Mouse (Mus musculus) layer of hippocampus, adult 2 months (tissue): Measurements from ENCODE around the gene Cldn6. TPM values are rescaled to one million over a fixed set of nuclear protein-coding genes. Genes with fewer than 3 reads are reported as not detected.

Experiments used
- DNase-seq, 2 experiments: peaks; one replicate each; pipeline ENCODE4 v3.0.0; 2022; ENCODE audit warnings: low spot score in 2 of 2
- H3K27ac ChIP-seq: fragments of 200-600 bp; 2 replicates; pipeline ENCODE4 v1.8.1; 2022
- H3K4me3 ChIP-seq: fragments of 200-600 bp; 2 replicates; pipeline ENCODE4 v1.8.1; 2022; ENCODE audit warnings: mild to moderate bottlenecking
- CTCF ChIP-seq: fragments of 200-600 bp; conservative IDR thresholded peaks from 2 replicates; pipeline ENCODE4 v1.8.1; 2022; ENCODE audit warnings: antibody characterized with exemption, mild to moderate bottlenecking, moderate library complexity
- total RNA-seq, 2 experiments: library from RNA; stranded (reverse); gene quantifications; 2 replicates each; pipeline ENCODE4 v1.2.3; 2021

Gene Cldn6
- total RNA-seq, 2 experiments from 2014 or later, result not detected

GRCm38 (mm10) chr17:23681086-23681485 is 2.0 kb downstream of the Cldn6 start:
- DNase-seq, result no peak
- H3K4me3 ChIP-seq, result no peak overlapping the region
- TF ChIP-seq CTCF, result no peak
- H3K27ac ChIP-seq, result no peak overlapping the region

GRCm38 (mm10) chr17:23682092-23682491 is 3.0 kb downstream of the Cldn6 start:
- DNase-seq, result no peak
- Histone ChIP-seq H3K4me3 (no peak overlapping the region), H3K27ac (no peak overlapping the region)
- TF ChIP-seq CTCF, result no peak

DNA sequence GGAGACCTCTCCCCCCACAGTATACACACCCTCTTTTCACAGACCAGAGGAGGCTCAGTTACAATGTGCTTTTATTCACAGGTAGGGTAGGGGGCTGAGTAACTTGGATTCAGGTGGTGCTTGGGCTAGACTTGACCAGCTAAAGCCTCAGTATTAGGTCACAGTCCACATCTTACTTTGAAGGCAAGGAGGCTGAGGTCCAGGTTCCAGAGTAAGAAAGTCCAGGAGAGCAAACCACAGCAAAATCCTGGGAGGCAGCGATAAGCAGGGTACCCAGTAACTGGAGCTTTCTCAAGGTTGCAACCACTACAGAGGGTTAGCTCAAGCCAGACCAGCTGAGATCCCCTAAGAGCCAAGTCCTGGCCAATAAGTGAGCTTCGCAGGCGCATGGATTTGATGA is 3.5 kb downstream of the Cldn6 start:
- Histone ChIP-seq H3K4me3 (no peak overlapping the region), H3K27ac (no peak overlapping the region)
- no peak for DNase-seq
- no peak for TF ChIP-seq CTCF

DNA sequence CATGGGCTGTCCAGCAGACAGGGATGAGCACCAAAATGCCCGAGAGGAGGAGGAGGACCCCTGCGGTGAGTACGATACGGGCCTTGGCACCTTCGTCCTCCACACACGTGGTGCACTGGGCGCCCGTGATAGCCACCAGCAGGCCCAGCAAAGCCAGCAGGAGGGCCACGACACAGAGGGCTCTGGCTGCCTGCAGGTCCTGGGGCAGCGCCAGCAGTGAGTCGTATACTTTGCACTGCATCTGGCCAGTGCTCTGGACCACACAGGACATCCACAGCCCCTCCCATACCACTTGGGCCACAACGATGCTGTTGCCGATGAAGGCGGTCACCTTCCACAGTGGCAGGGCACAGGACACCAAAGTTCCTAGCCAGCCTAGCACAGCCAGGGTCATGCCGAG is 4.2 kb downstream of the Cldn6 start:
- Histone ChIP-seq H3K4me3 (no peak overlapping the region), H3K27ac (no peak overlapping the region)
- no peak for DNase-seq
- no peak for TF ChIP-seq CTCF

GRCm38 (mm10) chr17:23683856-23684672 is 5.0 kb downstream of the Cldn6 start, which contains the start of gene Cldn9:
Gene Cldn9 (minus strand): TSS chr17:23684026.
- no peak for DNase-seq
- no peak for TF ChIP-seq CTCF
- no peak within 1 kb of the TSS for H3K4me3 ChIP-seq
- H3K27ac ChIP-seq, result no peak within 1 kb of the TSS

GRCm38 (mm10) chr17:23694491-23694890 is 15.4 kb downstream of the Cldn6 start:
- H3K4me3 ChIP-seq, result no peak overlapping the region
- no peak overlapping the region for H3K27ac ChIP-seq
- TF ChIP-seq CTCF, result no peak
- no peak for DNase-seq

- Histone ChIP-seq H3K27ac (no peak overlapping the region), H3K4me3 (no peak overlapping the region)
- no peak for TF ChIP-seq CTCF
- no peak for DNase-seq
These were observed 16.8 kb downstream of the Cldn6 start for GRCm38 (mm10) chr17:23695801-23696200.

GRCm38 (mm10) chr17:23699131-23700077 is 20.4 kb downstream of the Cldn6 start:
- Histone ChIP-seq H3K4me3 (peak overlapping the region; percentile 59), H3K27ac (peak overlapping the region; percentile 71)
- TF ChIP-seq CTCF, result 0 out of 2 replicates have a peak, but pooled peaks have one; percentile 13
- no peak for DNase-seq

DNA sequence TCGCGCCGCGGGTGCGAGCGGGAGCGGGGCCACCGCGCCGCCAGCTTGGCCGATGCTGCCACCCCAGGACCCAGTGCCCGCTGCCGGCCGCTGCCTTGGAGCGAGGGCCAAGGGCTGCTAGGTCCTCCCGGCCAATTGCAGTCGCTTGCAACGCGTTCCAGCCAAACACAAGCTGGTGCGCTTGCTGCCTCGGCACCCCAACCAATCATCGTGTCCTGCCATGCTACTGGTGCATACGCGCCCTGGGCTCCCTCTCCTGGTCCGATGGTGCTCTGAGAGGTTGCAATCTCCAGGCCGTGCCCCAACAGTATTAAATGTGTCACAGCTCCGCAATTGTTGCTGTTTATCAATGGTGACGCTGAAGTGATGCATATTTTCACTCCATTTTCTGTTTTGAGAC is 21.0 kb downstream of the Cldn6 start:
- Histone ChIP-seq H3K27ac (peak overlapping the region; percentile 71), H3K4me3 (peak overlapping the region; percentile 59)
- peak; percentile 90 to 91 for DNase-seq
- TF ChIP-seq CTCF, result peak; percentile 84

GRCm38 (mm10) chr17:23703301-23703700 is 24.3 kb downstream of the Cldn6 start:
- no peak for DNase-seq
- Histone ChIP-seq H3K4me3 (no peak overlapping the region), H3K27ac (no peak overlapping the region)
- no peak for TF ChIP-seq CTCF

- Histone ChIP-seq H3K27ac (no peak overlapping the region), H3K4me3 (no peak overlapping the region)
- TF ChIP-seq CTCF, result no peak
- DNase-seq, result peak; percentile 31 to 36
These were observed 25.7 kb downstream of the Cldn6 start for GRCm38 (mm10) chr17:23704741-23705140.

DNA sequence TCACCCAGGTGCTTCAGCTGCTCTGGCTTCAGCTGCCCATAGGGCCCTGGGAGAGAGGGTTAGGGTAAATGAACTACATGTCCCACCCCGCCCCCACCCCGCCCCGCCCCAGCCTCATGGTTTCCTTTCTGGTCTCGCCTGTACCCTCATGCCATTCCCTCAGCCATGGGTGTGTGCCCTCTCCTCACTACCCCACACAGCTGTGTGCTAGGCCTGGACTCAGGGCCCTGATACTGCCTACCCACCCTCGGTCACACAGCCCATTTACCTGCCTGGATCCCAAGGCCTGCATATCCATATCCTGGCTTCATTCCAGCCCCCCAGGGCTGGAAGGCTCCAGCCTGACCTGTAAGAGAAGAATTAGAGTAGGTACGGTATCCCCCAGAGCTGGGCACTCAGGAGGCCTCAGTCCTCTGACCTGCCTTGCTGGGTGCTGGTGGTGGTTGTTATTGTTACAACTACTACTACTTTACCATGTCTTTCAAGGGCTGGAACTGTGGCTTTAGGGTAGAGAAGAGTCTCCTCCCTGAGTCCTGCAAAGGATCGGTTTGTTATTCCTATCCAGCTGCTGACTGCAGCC is 26.6 kb downstream of the Cldn6 start:
- no peak for TF ChIP-seq CTCF
- Histone ChIP-seq H3K4me3 (no peak overlapping the region), H3K27ac (no peak overlapping the region)
- DNase-seq, result no peak

- H3K27ac ChIP-seq, result no peak overlapping the region
- no peak overlapping the region for H3K4me3 ChIP-seq
- peak; percentile 53 to 80 for DNase-seq
- TF ChIP-seq CTCF, result peak; percentile 96
These were observed 27.2 kb downstream of the Cldn6 start for GRCm38 (mm10) chr17:23706212-23706611.
